Comparison of ENCODE assay signal across 18 mouse cellular contexts in the genomic region with DNA sequence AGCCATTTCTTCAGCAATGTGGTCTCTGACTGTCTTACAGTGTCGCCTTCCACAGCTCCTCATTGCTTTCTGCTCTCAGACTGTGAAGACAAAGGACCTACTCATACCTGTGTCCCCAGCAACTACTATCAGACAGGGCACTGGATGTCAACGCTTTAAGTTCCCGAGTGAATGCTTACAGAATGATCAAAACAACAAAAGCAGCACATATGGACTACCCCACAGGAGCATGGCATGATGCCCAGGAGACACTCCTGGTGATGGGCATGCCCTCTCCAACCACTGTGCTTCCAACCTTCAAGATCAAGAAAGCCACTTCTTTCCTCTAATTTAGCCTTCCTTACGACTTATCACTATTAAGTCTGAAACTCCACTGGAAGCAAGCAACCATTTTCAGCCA. TPM values are rescaled to one million over a fixed set of nuclear protein-coding genes. Genes with fewer than 3 reads are reported as not detected.
"Had no signal": no experiment of that assay in that cellular context is flagged by ENCODE, and none has a peak within 500 bp of the region (broad histone marks: within the 10 kb centered on the region; RNA-seq: fewer than 3 reads in every experiment).

No protein-coding gene starts in this region.

- H3K9me3 ChIP-seq: limb, embryonic 10.5 days; liver, embryonic 13.5 days; lung, embryonic 15.5 days; neural tube, embryonic 13.5 days had no signal

- H3K9ac ChIP-seq: liver, embryonic 13.5 days; liver, postnatal 0 days; lung, embryonic 15.5 days; neural tube, embryonic 13.5 days had no signal

- ATAC-seq: liver, postnatal 0 days had no signal

- H3K4me1 ChIP-seq: limb, embryonic 10.5 days; liver, embryonic 13.5 days; lung, embryonic 15.5 days; neural tube, embryonic 13.5 days had no signal

- H3K27me3 ChIP-seq: liver, embryonic 13.5 days; lung, embryonic 15.5 days; neural tube, embryonic 13.5 days had no signal

- DNase-seq: kidney, adult 9 months; kidney, postnatal 36 days; liver, embryonic 13.5 days; liver, postnatal 0 days; midbrain, embryonic 14.5 days; retina, postnatal 1 day; right cerebral cortex, postnatal 4 days; spleen, adult 18-20 months; thymus, adult 2 months; thymus, postnatal 25 days had no signal

- H3K4me3 ChIP-seq: layer of hippocampus, adult 2 months; limb, embryonic 10.5 days; liver, embryonic 13.5 days; lung, embryonic 15.5 days; neural tube, embryonic 13.5 days had no signal

- H3K4me2 ChIP-seq: liver, embryonic 13.5 days; lung, embryonic 15.5 days; neural tube, embryonic 13.5 days had no signal

- H3K27ac ChIP-seq: kidney, postnatal 0 days; layer of hippocampus, adult 2 months; limb, embryonic 10.5 days; liver, embryonic 13.5 days; lung, embryonic 15.5 days; neural tube, embryonic 13.5 days had no signal

RNA-seq across cellular contexts. Expression of gene Arhgef33, which starts 40.1 kb away (rescaled TPM):
- total RNA-seq: megakaryocyte-erythroid progenitor cell, adult 5-6 weeks had no signal

RNA-seq across cellular contexts. Expression of gene Ttc39d, which starts 59.8 kb away (rescaled TPM):
- total RNA-seq: megakaryocyte-erythroid progenitor cell, adult 5-6 weeks had no signal
- polyA plus RNA-seq: kidney, postnatal 0 days; liver, embryonic 13.5 days; liver, postnatal 0 days; neural tube, embryonic 13.5 days; stomach, embryonic 14.5 days; thymus, adult 2 months; urinary bladder, adult 2 months had no signal
